Mouse (Mus musculus): ENCODE measurements around the gene Nr2f2. TPM values are rescaled to one million over a fixed set of nuclear protein-coding genes. Genes with fewer than 3 reads are reported as not detected.

The Nr2f2 gene
- total and polyA plus RNA-seq, 2 experiments from 2014 or later = 43.1 to 74.2 TPM

DNA sequence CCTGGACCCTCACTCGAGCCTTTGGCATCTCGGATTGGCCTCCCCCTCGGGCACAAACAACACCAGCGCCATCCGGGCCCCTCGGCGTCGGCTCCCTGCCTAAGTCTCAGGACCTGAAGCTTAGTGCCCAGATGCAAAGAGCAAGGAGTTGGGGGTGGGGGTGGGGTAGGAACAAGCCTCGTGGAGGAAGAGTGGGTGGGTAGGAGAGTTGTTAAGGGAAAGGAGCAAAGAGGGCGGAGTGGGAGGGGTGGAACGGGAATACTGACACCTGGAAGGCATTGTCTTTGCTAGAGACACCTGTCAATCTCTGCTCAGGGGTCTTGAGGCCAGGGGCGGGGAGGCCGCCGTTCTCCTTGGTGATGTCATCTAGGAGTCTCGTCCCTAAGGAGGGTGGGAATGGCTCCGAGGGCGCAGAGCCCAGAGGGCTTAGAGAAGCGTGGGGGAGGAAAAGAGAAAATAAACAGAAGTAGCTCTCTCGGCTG, 35.7 kb downstream of the Nr2f2 start:
- H3K9me3 ChIP-seq (ENCODE audit: low read length) = no peaks in the 10 kb centered on the region
- H3K4me1 ChIP-seq (ENCODE audit: insufficient read depth, low read length) = no peaks in the 10 kb centered on the region
- H3K4me2 ChIP-seq (ENCODE audit: low read depth, low read length) = peak overlapping the region; percentile 71
- DNase-seq (ENCODE audit: low spot score) (no peak), ATAC-seq (peak; percentile 43; the same call in 1 of the 2 replicates)
- no peak overlapping the region; the same call in 1 of the 2 replicates for H3K9ac ChIP-seq (replicated peaks; ENCODE audit: low read length)
- H3K4me3 ChIP-seq (ENCODE audit: low read length) = peak overlapping the region; percentile 38
- no peak for TF ChIP-seq CTCF (IDR thresholded peaks at IDR 0.05; ENCODE audit: low read depth)
- H3K27ac ChIP-seq = peak overlapping the region; percentile 77
- peaks cover 67% of the 10 kb centered on the region for H3K27me3 ChIP-seq (ENCODE audit: insufficient read depth, low read length)
- no peaks in the 10 kb centered on the region for H3K36me3 ChIP-seq (ENCODE audit: insufficient read depth, low read length)
- WGBS = 2% methylated on average over 19 of the region's 19 CpGs

DNA sequence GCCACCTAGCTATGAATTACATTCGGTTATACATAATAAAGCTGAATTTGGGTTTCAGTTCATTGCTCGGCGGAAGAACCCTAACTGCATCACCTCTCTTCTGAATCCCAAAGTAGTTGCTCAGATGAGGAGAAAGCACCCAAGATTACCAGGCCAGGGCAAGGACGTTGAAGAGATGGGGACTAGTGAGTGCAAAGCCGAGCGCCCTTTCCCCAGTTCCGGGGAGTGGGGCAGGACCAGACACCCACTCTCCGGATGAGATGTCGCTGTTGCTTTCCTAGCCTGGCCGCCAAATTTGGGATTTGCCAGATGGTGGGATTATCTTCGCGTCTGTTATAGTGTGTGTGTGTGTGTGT, 36.4 kb downstream of the Nr2f2 start:
- DNase-seq (ENCODE audit: low spot score) = no peak
- no peak overlapping the region for H3K4me3 ChIP-seq (ENCODE audit: low read length)

DNA sequence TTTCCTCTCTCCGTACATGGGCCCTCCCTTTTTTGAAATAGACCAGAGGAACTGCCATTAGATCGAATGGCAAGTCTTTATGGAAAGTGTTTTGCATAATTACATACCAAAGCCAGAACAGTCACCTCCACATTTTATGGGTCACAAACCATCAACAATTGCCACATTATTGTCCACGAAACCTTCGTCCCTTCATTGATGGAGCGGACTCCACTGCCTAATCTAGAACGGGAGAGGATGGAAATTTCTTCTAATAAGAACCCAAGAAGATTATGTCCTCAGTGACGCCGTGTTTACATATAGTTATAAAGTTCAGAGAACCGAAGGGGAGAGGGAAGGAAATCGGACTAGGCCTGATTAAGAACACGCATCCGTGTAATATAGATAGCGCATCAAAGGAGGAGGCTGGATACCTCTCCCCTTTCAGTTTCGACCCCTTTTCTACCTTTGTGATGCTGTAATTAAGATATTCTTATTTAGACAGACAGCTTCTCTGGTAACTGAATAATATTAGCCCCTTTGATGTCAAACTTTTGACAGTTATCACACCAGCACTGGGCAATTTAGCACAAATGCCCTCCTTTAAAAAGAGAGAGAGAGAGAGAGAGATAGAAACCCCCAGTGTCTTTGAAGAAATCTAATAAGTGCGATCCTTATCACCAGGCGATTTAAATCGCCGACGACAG, 36.9 kb downstream of the Nr2f2 start:
- no peaks in the 10 kb centered on the region for H3K36me3 ChIP-seq (ENCODE audit: insufficient read depth, low read length)
- DNase-seq (ENCODE audit: low spot score) = no peak
- peak overlapping the region; percentile 77; the same call in 1 of the 2 replicates for H3K27ac ChIP-seq
- H3K9me3 ChIP-seq (ENCODE audit: low read length) = no peaks in the 10 kb centered on the region
- H3K4me1 ChIP-seq (ENCODE audit: insufficient read depth, low read length) = no peaks in the 10 kb centered on the region
- H3K4me2 ChIP-seq (ENCODE audit: low read depth, low read length) = peak overlapping the region; percentile 34
- H3K27me3 ChIP-seq (ENCODE audit: insufficient read depth, low read length) = peaks cover 64% of the 10 kb centered on the region
- 20% methylated on average over 19 of the region's 19 CpGs for WGBS
- TF ChIP-seq CTCF (IDR thresholded peaks at IDR 0.05; ENCODE audit: low read depth) = no peak
- no peak overlapping the region for H3K9ac ChIP-seq (replicated peaks; ENCODE audit: low read length)
- no peak for ATAC-seq
- no peak overlapping the region for H3K4me3 ChIP-seq (ENCODE audit: low read length)

More for the DNA sequence above, 36.4 kb downstream of the Nr2f2 start:
- no peaks in the 10 kb centered on the region for H3K4me1 ChIP-seq (ENCODE audit: insufficient read depth, low read length)
- TF ChIP-seq CTCF (IDR thresholded peaks at IDR 0.05; ENCODE audit: low read depth) = no peak
- H3K4me2 ChIP-seq (ENCODE audit: low read depth, low read length) = peak overlapping the region; percentile 34
- 8% methylated on average over 12 of the region's 12 CpGs for WGBS
- H3K27me3 ChIP-seq (ENCODE audit: insufficient read depth, low read length) = peaks cover 63% of the 10 kb centered on the region
- ATAC-seq = no peak
- H3K36me3 ChIP-seq (ENCODE audit: insufficient read depth, low read length) = no peaks in the 10 kb centered on the region
- no peaks in the 10 kb centered on the region for H3K9me3 ChIP-seq (ENCODE audit: low read length)
- no peak overlapping the region for H3K9ac ChIP-seq (replicated peaks; ENCODE audit: low read length)
- H3K27ac ChIP-seq = peak overlapping the region; percentile 77; the same call in 1 of the 2 replicates

DNA sequence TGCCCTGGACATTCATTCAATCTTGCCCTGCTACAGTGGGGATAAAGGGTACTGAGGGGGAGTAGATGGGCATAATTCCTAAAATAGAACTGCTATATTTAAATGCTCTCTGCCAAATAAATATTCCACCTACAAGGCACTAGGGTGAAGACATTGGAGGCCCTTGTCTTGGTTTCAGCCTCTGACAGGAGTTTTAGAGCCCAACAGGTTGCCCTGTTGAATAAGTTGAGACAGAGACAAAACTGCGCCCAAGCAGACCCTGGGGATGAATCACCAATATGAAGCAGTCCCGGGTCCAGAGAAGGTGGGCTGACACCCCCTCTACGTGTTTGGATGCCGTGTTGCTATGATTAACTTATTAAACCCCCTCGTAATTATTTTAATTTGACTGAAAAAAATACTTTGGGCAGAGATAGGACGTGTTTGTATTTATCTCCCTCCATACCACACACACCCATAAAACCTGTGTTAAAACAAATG, 37.5 kb downstream of the Nr2f2 start:
- Histone ChIP-seq H3K4me3 (ENCODE audit: low read length) (no peak overlapping the region), H3K9ac (replicated peaks; ENCODE audit: low read length) (no peak overlapping the region), H3K36me3 (ENCODE audit: insufficient read depth, low read length) (no peaks in the 10 kb centered on the region), H3K4me2 (ENCODE audit: low read depth, low read length) (no peak overlapping the region), H3K27ac (no peak overlapping the region), H3K9me3 (ENCODE audit: low read length) (no peaks in the 10 kb centered on the region), H3K4me1 (ENCODE audit: insufficient read depth, low read length) (no peaks in the 10 kb centered on the region), H3K27me3 (ENCODE audit: insufficient read depth, low read length) (peaks cover 69% of the 10 kb centered on the region)
- 25% methylated on average over 6 of the region's 6 CpGs for WGBS
- no peak for TF ChIP-seq CTCF (IDR thresholded peaks at IDR 0.05; ENCODE audit: low read depth)
- ATAC-seq (no peak), DNase-seq (ENCODE audit: low spot score) (no peak)

DNA sequence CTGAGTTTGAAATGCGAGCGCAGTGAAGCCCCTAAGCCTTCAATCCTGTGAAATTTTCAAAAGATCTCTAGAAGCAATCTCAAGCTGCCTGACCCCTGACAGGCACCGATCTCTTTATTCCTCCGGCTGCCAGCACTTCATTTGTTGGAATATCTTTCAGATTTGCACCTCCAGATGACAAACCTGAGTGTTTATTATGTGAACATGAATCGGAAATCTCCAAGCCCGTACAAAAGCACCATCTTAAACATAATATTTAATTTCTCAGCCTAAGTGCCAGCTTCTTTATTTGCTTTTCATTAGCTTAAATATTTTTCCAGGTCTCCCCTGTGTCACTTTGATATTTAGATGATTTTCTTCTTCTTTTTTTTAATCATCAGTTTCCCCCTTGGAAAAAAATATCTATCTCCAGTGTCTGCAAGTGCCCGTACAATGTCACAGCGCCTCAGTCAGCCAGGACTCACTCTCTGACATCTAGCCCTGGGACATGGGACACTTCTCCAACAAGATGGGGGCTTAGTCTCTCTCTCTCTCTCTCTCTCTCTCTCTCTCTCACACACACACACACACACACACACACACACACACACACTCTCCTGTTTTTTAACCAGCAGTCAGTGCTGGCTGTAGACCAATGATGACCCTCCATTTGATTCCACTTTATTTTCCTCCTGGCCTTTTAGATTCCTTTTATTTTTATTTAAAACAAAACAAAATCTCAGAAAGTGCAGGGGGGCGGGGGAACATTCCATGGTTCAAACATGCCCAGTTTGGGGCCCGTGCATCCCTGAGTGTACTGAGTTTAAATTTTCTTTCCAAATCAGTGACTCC, 38.1 kb downstream of the Nr2f2 start:
- Histone ChIP-seq H3K27ac (no peak overlapping the region), H3K36me3 (ENCODE audit: insufficient read depth, low read length) (no peaks in the 10 kb centered on the region), H3K9ac (replicated peaks; ENCODE audit: low read length) (no peak overlapping the region), H3K4me3 (ENCODE audit: low read length) (no peak overlapping the region), H3K4me2 (ENCODE audit: low read depth, low read length) (no peak overlapping the region), H3K9me3 (ENCODE audit: low read length) (no peaks in the 10 kb centered on the region), H3K27me3 (ENCODE audit: insufficient read depth, low read length) (peaks cover 69% of the 10 kb centered on the region), H3K4me1 (ENCODE audit: insufficient read depth, low read length) (no peaks in the 10 kb centered on the region)
- WGBS = 22% methylated on average over 10 of the region's 10 CpGs
- TF ChIP-seq CTCF (IDR thresholded peaks at IDR 0.05; ENCODE audit: low read depth) = no peak
- no peak for ATAC-seq
- DNase-seq (ENCODE audit: low spot score) = no peak

DNA sequence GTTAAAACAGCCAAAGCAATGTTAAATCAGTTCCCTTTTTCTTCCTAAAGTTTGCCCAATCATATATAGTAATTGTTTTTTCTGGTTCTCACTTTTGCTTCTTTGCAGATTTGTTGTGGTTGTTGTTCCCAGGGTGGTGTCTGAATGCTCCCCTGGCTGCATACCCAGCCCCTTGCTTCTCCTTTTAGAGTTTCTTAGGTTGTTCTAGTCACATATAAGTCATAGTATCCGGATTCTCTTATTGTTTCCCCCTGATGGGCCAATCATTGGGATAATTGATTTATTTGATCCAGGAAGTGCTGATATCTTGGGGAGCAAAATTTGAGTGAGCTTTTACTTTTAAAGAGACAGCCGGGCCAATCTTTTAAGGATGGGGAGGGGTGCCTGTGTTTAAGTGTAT, 39.3 kb downstream of the Nr2f2 start:
- H3K4me3 ChIP-seq (ENCODE audit: low read length) = no peak overlapping the region
- no peaks in the 10 kb centered on the region for H3K4me1 ChIP-seq (ENCODE audit: insufficient read depth, low read length)
- ATAC-seq = no peak
- H3K27ac ChIP-seq = no peak overlapping the region
- WGBS = 29% methylated on average over 2 of the region's 2 CpGs
- H3K9me3 ChIP-seq (ENCODE audit: low read length) = no peaks in the 10 kb centered on the region
- no peak for TF ChIP-seq CTCF (IDR thresholded peaks at IDR 0.05; ENCODE audit: low read depth)
- H3K4me2 ChIP-seq (ENCODE audit: low read depth, low read length) = no peak overlapping the region
- DNase-seq (ENCODE audit: low spot score) = no peak
- H3K9ac ChIP-seq (replicated peaks; ENCODE audit: low read length) = no peak overlapping the region
- H3K36me3 ChIP-seq (ENCODE audit: insufficient read depth, low read length) = no peaks in the 10 kb centered on the region
- peaks cover 69% of the 10 kb centered on the region for H3K27me3 ChIP-seq (ENCODE audit: insufficient read depth, low read length)

All from hindbrain, postnatal 0 days (tissue).